Mouse (Mus musculus): ENCODE data around the gene Phf19. TPM values are rescaled to one million over a fixed set of nuclear protein-coding genes. Genes with fewer than 3 reads are reported as not detected.

The Phf19 gene
- polyA plus RNA-seq (2012; rRNA removed) = 0.60 and 0.66 TPM in 2 replicates

DNA sequence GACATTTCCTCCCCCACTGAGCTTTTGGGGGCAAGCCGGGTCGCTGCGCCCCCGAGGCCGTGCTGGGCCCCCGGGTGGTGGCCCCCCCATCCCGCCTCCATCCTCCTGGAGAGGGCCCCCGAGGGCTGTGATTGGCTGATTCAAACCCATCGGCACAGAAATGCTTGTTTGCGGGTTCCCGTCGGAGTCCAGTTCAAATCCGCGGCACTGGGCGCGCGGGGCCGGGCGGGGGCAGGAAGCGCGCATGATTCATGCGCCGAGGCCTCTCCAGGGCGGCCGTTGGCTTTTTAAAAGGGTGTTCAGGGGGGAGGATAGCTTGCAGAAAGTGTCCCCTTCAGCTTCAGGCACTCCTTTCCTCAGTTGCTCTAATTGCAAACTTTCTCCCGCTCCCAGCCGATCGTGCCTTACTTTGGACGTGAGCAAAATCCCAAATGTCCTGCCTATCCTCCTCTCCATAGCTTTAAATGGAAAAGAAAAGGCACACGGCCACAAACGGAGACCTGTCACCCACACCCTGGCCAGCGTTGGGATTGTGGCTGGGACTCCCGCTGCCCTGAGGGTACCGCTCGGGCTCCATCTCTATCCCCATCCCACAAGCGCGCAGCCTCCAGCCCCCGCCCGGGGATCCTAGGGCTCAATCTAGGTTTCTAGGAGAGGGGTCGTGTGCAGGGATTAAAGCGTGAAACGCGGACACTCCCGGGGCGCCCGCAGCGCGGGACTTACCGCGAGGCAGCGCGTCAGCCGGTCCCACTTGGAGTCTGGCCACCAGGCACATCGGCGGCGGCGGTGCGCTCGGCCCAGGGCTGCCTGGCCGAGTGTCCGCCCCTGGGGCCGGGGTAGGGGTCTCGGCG, at the start of gene Phf19:
Phf19 (minus strand) TSS at position 809 of the 851 bp plus-strand sequence.
- no peak within 1 kb of the TSS for H3K27ac ChIP-seq (ENCODE audit: insufficient read depth, low read depth, low read length)
- DNase-seq = peak; percentile 43
- H3K36me3 ChIP-seq (ENCODE audit: control insufficient read depth, insufficient read depth, low read length) = no peaks in the 10 kb centered on the region
- H3K27me3 ChIP-seq (replicated peaks; ENCODE audit: control insufficient read depth, insufficient read depth, low read length) = 0 out of 2 replicates have a peak, but pooled peaks cover 2% of the 10 kb centered on the region
- no peaks in the 10 kb centered on the region for H3K4me1 ChIP-seq (ENCODE audit: control insufficient read depth, insufficient read depth, low read length)
- TF ChIP-seq CTCF (conservative IDR thresholded peaks at IDR 0.05; ENCODE audit: insufficient read depth, insufficient read length, low read depth, low read length) = no peak
- TF ChIP-seq POLR2A (IDR thresholded peaks at IDR 0.05; ENCODE audit: low read depth, low read length) = no peak
- H3K4me3 ChIP-seq (ENCODE audit: insufficient read depth, low read depth, low read length) = peak within 1 kb of the TSS; percentile 39
- 1% methylated on average over 64 of the region's 64 CpGs for WGBS

DNA sequence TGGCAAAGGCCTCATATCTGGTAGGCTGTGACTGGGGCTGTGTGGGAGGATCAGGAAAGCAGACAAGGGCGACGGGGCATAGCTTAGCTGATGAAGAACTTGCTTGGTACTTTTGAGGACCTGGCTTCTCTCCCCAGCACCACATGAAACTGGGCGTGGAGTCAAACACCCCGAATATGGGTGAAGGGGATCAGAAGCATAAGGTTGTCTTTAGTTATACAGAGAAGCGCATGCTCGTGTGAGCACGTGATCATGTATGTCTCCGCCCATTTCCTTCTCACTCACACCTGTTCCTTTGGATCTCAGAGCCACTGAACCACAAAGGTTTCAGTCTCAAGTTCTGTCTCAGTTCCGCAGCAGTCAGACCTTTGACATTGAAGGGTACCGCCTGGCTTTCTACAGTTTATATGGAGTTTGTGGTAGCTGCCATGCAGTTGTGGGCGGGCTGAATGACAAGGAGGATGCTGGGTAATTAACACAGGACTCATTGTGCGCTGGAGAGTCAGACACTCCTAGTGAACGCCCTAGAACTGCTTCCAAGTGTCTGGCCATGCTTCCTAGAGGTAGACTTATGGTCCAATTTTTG, 49.6 kb upstream of the Phf19 start:
- no peak for TF ChIP-seq POLR2A (IDR thresholded peaks at IDR 0.05; ENCODE audit: low read depth, low read length)
- no peak for TF ChIP-seq CTCF (conservative IDR thresholded peaks at IDR 0.05; ENCODE audit: insufficient read depth, insufficient read length, low read depth, low read length)
- H3K4me1 ChIP-seq (ENCODE audit: control insufficient read depth, insufficient read depth, low read length) = no peaks in the 10 kb centered on the region
- no peaks in the 10 kb centered on the region for H3K27me3 ChIP-seq (replicated peaks; ENCODE audit: control insufficient read depth, insufficient read depth, low read length)
- peak overlapping the region; percentile 66; the same call in 1 of the 2 replicates for H3K27ac ChIP-seq (ENCODE audit: insufficient read depth, low read depth, low read length)
- H3K36me3 ChIP-seq (ENCODE audit: control insufficient read depth, insufficient read depth, low read length) = no peaks in the 10 kb centered on the region
- peak; percentile 69 for DNase-seq
- peak overlapping the region; percentile 30; the same call in 1 of the 2 replicates for H3K4me3 ChIP-seq (ENCODE audit: insufficient read depth, low read depth, low read length)
- 37% methylated on average over 13 of the region's 13 CpGs for WGBS

- H3K4me3 ChIP-seq (ENCODE audit: insufficient read depth, low read depth, low read length) = peak overlapping the region; percentile 30; the same call in 1 of the 2 replicates
- TF ChIP-seq POLR2A (IDR thresholded peaks at IDR 0.05; ENCODE audit: low read depth, low read length) = no peak
- TF ChIP-seq CTCF (conservative IDR thresholded peaks at IDR 0.05; ENCODE audit: insufficient read depth, insufficient read length, low read depth, low read length) = no peak
- peak; percentile 52 for DNase-seq
- 51% methylated on average over 9 of the region's 9 CpGs for WGBS
- no peaks in the 10 kb centered on the region for H3K27me3 ChIP-seq (replicated peaks; ENCODE audit: control insufficient read depth, insufficient read depth, low read length)
- peak overlapping the region; percentile 66; the same call in 1 of the 2 replicates for H3K27ac ChIP-seq (ENCODE audit: insufficient read depth, low read depth, low read length)
- no peaks in the 10 kb centered on the region for H3K4me1 ChIP-seq (ENCODE audit: control insufficient read depth, insufficient read depth, low read length)
- no peaks in the 10 kb centered on the region for H3K36me3 ChIP-seq (ENCODE audit: control insufficient read depth, insufficient read depth, low read length)
Observed at GRCm38 (mm10) chr2:34962893-34963292, 49.1 kb upstream of the Phf19 start.

DNA sequence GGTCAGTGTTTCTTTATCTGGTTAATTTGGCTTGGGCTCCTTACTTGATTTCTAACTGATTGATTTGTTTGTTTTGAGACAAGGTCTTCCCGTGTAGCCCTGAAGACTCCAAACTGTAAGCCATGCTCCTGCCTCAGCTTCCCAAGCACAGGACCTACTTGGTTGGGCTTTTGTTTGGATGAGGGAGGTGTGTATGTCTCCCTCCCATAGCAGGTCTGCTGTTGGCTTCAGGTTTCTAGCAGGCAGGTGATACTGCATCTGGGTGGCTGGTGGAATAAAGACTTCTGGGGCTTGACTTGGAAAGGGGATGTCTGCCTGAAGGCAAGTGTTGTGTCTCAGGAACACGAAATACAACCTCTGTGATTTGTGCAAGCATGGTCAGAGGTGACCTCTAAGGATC, 48.4 kb upstream of the Phf19 start:
- no peak for DNase-seq
- Histone ChIP-seq H3K4me1 (ENCODE audit: control insufficient read depth, insufficient read depth, low read length) (no peaks in the 10 kb centered on the region), H3K27ac (ENCODE audit: insufficient read depth, low read depth, low read length) (no peak overlapping the region), H3K4me3 (ENCODE audit: insufficient read depth, low read depth, low read length) (no peak overlapping the region), H3K27me3 (replicated peaks; ENCODE audit: control insufficient read depth, insufficient read depth, low read length) (no peaks in the 10 kb centered on the region), H3K36me3 (ENCODE audit: control insufficient read depth, insufficient read depth, low read length) (no peaks in the 10 kb centered on the region)
- TF ChIP-seq CTCF (conservative IDR thresholded peaks at IDR 0.05; ENCODE audit: insufficient read depth, insufficient read length, low read depth, low read length) = no peak
- no peak for TF ChIP-seq POLR2A (IDR thresholded peaks at IDR 0.05; ENCODE audit: low read depth, low read length)
- 72% methylated on average over 2 of the region's 2 CpGs for WGBS

DNA sequence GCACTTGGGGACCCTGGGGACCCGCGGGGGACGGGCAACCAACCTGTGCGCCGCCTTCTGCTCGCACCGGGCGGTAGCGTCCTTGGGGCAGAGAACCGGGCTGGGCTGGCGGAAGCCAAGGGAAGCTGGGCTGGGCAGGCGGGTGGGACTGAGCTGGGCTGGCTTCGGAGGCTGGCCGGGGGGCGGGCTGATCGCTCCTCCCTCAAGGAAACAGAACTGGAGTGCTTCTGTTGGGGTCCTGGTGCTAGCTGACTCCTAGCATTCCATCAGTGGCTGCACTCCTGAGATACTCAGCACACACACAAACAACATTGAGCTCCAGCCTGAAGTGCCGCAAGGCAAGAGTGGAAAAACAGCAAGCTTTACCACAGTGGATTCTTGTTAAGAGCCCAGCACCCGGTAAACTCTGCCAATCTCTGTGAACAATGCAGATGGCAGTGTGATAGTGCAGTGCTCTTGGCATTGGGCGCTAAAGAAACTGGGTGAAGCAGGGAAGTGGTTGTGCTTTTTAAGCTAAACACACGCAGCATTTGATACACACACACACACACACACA, 47.7 kb upstream of the Phf19 start, which contains the start of gene Traf1:
Traf1 (minus strand) TSS at position 292 of the 556 bp plus-strand sequence.
- H3K27me3 ChIP-seq (replicated peaks; ENCODE audit: control insufficient read depth, insufficient read depth, low read length) = no peaks in the 10 kb centered on the region
- TF ChIP-seq CTCF (conservative IDR thresholded peaks at IDR 0.05; ENCODE audit: insufficient read depth, insufficient read length, low read depth, low read length) = no peak
- TF ChIP-seq POLR2A (IDR thresholded peaks at IDR 0.05; ENCODE audit: low read depth, low read length) = no peak
- peak within 1 kb of the TSS; percentile 26; the same call in 1 of the 2 replicates for H3K27ac ChIP-seq (ENCODE audit: insufficient read depth, low read depth, low read length)
- DNase-seq = peak; percentile 66
- WGBS = 11% methylated on average over 19 of the region's 20 CpGs
- no peaks in the 10 kb centered on the region for H3K36me3 ChIP-seq (ENCODE audit: control insufficient read depth, insufficient read depth, low read length)
- H3K4me1 ChIP-seq (ENCODE audit: control insufficient read depth, insufficient read depth, low read length) = no peaks in the 10 kb centered on the region
- H3K4me3 ChIP-seq (ENCODE audit: insufficient read depth, low read depth, low read length) = peak within 1 kb of the TSS; percentile 32

GRCm38 (mm10) chr2:34960966-34961365, 47.1 kb upstream of the Phf19 start:
- DNase-seq = no peak
- 58% methylated on average over 6 of the region's 6 CpGs for WGBS
- Histone ChIP-seq H3K27ac (ENCODE audit: insufficient read depth, low read depth, low read length) (no peak overlapping the region), H3K4me1 (ENCODE audit: control insufficient read depth, insufficient read depth, low read length) (no peaks in the 10 kb centered on the region), H3K36me3 (ENCODE audit: control insufficient read depth, insufficient read depth, low read length) (no peaks in the 10 kb centered on the region), H3K4me3 (ENCODE audit: insufficient read depth, low read depth, low read length) (peak overlapping the region; percentile 32), H3K27me3 (replicated peaks; ENCODE audit: control insufficient read depth, insufficient read depth, low read length) (no peaks in the 10 kb centered on the region)
- no peak for TF ChIP-seq CTCF (conservative IDR thresholded peaks at IDR 0.05; ENCODE audit: insufficient read depth, insufficient read length, low read depth, low read length)
- no peak for TF ChIP-seq POLR2A (IDR thresholded peaks at IDR 0.05; ENCODE audit: low read depth, low read length)

Data from kidney, adult 2 months (tissue).